Mouse (Mus musculus) ZHBTc4 (cell line): ENCODE results near the gene Stat6.
A peak's percentile ranks its signal among the peaks of the same experiment; 100 is the strongest.

Experiments
- DNase-seq: peaks from one replicate; pipeline ENCODE4 v3.0.0-alpha.2; 2011; ENCODE audit warnings: low read depth, low spot score

Gene Stat6

GRCm38 (mm10) chr10:127615034-127615374, 27.8 kb upstream of the Stat6 start:
- no peak for DNase-seq

- DNase-seq = peak; percentile 48
Measured at GRCm38 (mm10) chr10:127615591-127615990, 27.2 kb upstream of the Stat6 start.

GRCm38 (mm10) chr10:127616261-127616679, 26.5 kb upstream of the Stat6 start:
- DNase-seq = no peak

GRCm38 (mm10) chr10:127617294-127617693, 25.5 kb upstream of the Stat6 start:
- no peak for DNase-seq

- DNase-seq = no peak
Measured at GRCm38 (mm10) chr10:127618173-127618572, 24.6 kb upstream of the Stat6 start.

- no peak for DNase-seq
Measured at GRCm38 (mm10) chr10:127619119-127619721, 23.6 kb upstream of the Stat6 start.

GRCm38 (mm10) chr10:127619941-127620405, 22.8 kb upstream of the Stat6 start:
- DNase-seq = no peak

- DNase-seq = peak; percentile 51
Measured at GRCm38 (mm10) chr10:127620406-127621190, 22.2 kb upstream of the Stat6 start, which contains the start of gene Lrp1. Gene Lrp1, minus strand, starts transcription at chr10:127621148.

GRCm38 (mm10) chr10:127621191-127622056, 21.4 kb upstream of the Stat6 start:
- peak; percentile 96 for DNase-seq

- DNase-seq = peak; percentile 57
Measured at GRCm38 (mm10) chr10:127622057-127622392, 20.8 kb upstream of the Stat6 start.

GRCm38 (mm10) chr10:127622661-127623060, 20.1 kb upstream of the Stat6 start:
- no peak for DNase-seq

- DNase-seq = no peak
Measured at GRCm38 (mm10) chr10:127623439-127624216, 19.2 kb upstream of the Stat6 start.

GRCm38 (mm10) chr10:127626433-127626832, 16.4 kb upstream of the Stat6 start:
- DNase-seq = peak; percentile 79

- no peak for DNase-seq
Measured at GRCm38 (mm10) chr10:127631261-127632214, 11.2 kb upstream of the Stat6 start.

GRCm38 (mm10) chr10:127632668-127633271, 10.0 kb upstream of the Stat6 start:
- no peak for DNase-seq

- no peak for DNase-seq
Measured at GRCm38 (mm10) chr10:127640421-127640820, 2.4 kb upstream of the Stat6 start.

- peak; percentile 90 for DNase-seq
Measured at GRCm38 (mm10) chr10:127641861-127642771, 670 bp upstream of the Stat6 start.

- peak; percentile 86 for DNase-seq
Measured at GRCm38 (mm10) chr10:127643553-127644238, 910 bp downstream of the Stat6 start.
